Mouse (Mus musculus) forebrain, embryonic 14.5 days (tissue): Measurements from ENCODE around the gene Prkg2. TPM values are rescaled to one million over a fixed set of nuclear protein-coding genes. Genes with fewer than 3 reads are reported as not detected.

ENCODE experiments used
- ATAC-seq: fragments of 200-750 bp; cut with Nextera tagmentation; 2 replicates; pipeline ENCODE4 v1.8.0; 2017; ENCODE audit warnings: mild to moderate bottlenecking, moderate library complexity
- DNase-seq: peaks from one replicate; pipeline ENCODE4 v3.0.0-alpha.2; 2015; ENCODE audit warnings: low spot score
- H3K27ac ChIP-seq: fragments of 300-500 bp; sonication (generic); 2 replicates; pipeline ENCODE4 v1.5.1; 2014; ENCODE audit warnings: low read depth, mild to moderate bottlenecking, control low read depth, low read length, moderate library complexity
- H3K27me3 ChIP-seq: fragments of 300-500 bp; sonication (generic); replicated peaks from 2 replicates; pipeline ENCODE4 v1.6.1; 2014; ENCODE audit warnings: low read length, control low read depth, mixed read lengths; ENCODE audit not compliant: control insufficient read depth, insufficient read depth
- H3K36me3 ChIP-seq: fragments of 300-500 bp; sonication (generic); 2 replicates; pipeline ENCODE4 v1.6.1; 2014; ENCODE audit warnings: low read length, control low read depth; ENCODE audit not compliant: control insufficient read depth, insufficient read depth
- H3K4me1 ChIP-seq: fragments of 300-500 bp; sonication (generic); 2 replicates; pipeline ENCODE4 v1.6.1; 2014; ENCODE audit warnings: antibody characterized with exemption, low read length, control low read depth; ENCODE audit not compliant: control insufficient read depth, insufficient read depth
- H3K4me2 ChIP-seq: fragments of 300-500 bp; sonication (generic); 2 replicates; pipeline ENCODE4 v1.6.1; 2014; ENCODE audit warnings: mild to moderate bottlenecking, control low read depth, low read length
- H3K4me3 ChIP-seq: fragments of 300-500 bp; sonication (generic); 2 replicates; pipeline ENCODE4 v1.5.1; 2014; ENCODE audit warnings: low read depth, low read length, control low read depth
- H3K9ac ChIP-seq: fragments of 300-500 bp; sonication (generic); 2 replicates; pipeline ENCODE4 v1.6.1; 2014; ENCODE audit warnings: mild to moderate bottlenecking, low read length, control low read depth, moderate library complexity
- H3K9me3 ChIP-seq: fragments of 300-500 bp; sonication (generic); replicated peaks from 2 replicates; pipeline ENCODE4 v1.6.1; 2016; ENCODE audit warnings: low read length, control low read depth, mixed read lengths; ENCODE audit not compliant: control insufficient read depth
- WGBS: fragments of 180-500 bp; shearing (Covaris S2); extraction: QIAGEN DNeasy Blood & Tissue Kit; methylation state at CpG from one replicate; pipeline ENCODE4 v1.1.7; 2014; 5-methylcytosine and 5-hydroxymethylcytosine counted together
- polyA plus RNA-seq: library from polyadenylated mRNA; unstranded; fragments of >200 nt; fragmentation: Nextera tagmentation; extraction: Ambion mirVana; gene quantifications from 2 replicates; pipeline ENCODE4 v1.2.1, GENCODE M21; 2014

Prkg2 gene
- polyA plus RNA-seq, 1 experiment from 2014 or later, result 0.97 TPM

DNA sequence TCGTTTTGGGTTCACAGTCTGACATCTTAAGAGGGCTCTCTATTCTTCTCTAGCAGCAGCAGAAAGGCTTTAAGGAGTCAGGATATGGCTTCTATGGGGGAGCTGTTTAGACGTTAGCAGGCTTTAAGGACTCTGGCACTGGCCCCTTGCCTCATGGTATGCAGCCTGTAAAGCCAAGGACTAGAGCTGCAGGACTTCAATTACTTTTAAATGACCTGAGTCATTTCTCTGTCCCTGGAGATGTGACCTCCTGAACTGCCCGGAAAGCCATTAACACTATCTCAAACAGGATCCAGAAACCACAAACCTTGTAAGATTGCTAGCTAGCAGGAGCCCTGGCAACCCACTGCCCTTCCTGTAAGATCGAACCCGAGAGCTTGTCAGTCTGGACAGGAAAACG lies 96.4 kb downstream of the Prkg2 start:
- H3K4me3 ChIP-seq, result no peak overlapping the region
- H3K4me1 ChIP-seq, result no peaks in the 10 kb centered on the region
- no peaks in the 10 kb centered on the region for H3K9me3 ChIP-seq
- DNase-seq, result no peak
- no peaks in the 10 kb centered on the region for H3K27me3 ChIP-seq
- no peak overlapping the region for H3K9ac ChIP-seq
- 55% methylated on average over 6 of the region's 6 CpGs for WGBS
- ATAC-seq, result no peak
- H3K27ac ChIP-seq, result no peak overlapping the region
- no peaks in the 10 kb centered on the region for H3K36me3 ChIP-seq
- no peak overlapping the region for H3K4me2 ChIP-seq

- no peak for DNase-seq
- H3K4me1 ChIP-seq, result no peaks in the 10 kb centered on the region
- H3K27ac ChIP-seq, result peak overlapping the region; percentile 29
- H3K9me3 ChIP-seq, result no peaks in the 10 kb centered on the region
- ATAC-seq, result peak; percentile 63; the same call in 1 of the 2 replicates
- no peaks in the 10 kb centered on the region for H3K27me3 ChIP-seq
- H3K36me3 ChIP-seq, result no peaks in the 10 kb centered on the region
- H3K4me2 ChIP-seq, result no peak overlapping the region
- 68% methylated on average over 6 of the region's 6 CpGs for WGBS
- no peak overlapping the region for H3K9ac ChIP-seq
- H3K4me3 ChIP-seq, result no peak overlapping the region
Observed at GRCm38 (mm10) chr5:98939631-98940208, 97.4 kb downstream of the Prkg2 start.

DNA sequence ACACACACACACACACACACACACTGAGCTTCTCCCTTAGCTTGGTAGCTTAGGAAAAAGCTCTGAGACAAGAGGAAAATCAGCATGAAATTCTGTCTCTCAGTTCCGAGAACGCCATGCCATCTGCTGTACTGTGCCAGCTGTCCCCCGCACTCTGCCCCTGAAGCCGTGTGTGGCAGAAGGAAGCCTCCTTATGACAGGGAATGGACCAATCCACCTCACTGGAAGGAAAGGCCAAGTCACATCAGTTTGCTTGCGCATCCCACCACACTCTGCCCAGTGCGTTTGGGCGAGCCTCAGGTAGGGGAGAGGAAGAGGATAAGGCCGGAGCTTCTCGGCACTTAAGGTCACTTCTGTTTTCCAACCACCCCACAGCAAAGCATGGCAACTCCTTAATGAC lies 98.0 kb downstream of the Prkg2 start:
- no peaks in the 10 kb centered on the region for H3K36me3 ChIP-seq
- H3K27ac ChIP-seq, result peak overlapping the region; percentile 29
- WGBS, result 73% methylated on average over 9 of the region's 9 CpGs
- H3K9me3 ChIP-seq, result no peaks in the 10 kb centered on the region
- no peaks in the 10 kb centered on the region for H3K27me3 ChIP-seq
- no peak overlapping the region for H3K4me2 ChIP-seq
- ATAC-seq (peak; percentile 72; the same call in 1 of the 2 replicates), DNase-seq (peak; percentile 60)
- H3K4me3 ChIP-seq, result no peak overlapping the region
- no peak overlapping the region for H3K9ac ChIP-seq
- H3K4me1 ChIP-seq, result no peaks in the 10 kb centered on the region

DNA sequence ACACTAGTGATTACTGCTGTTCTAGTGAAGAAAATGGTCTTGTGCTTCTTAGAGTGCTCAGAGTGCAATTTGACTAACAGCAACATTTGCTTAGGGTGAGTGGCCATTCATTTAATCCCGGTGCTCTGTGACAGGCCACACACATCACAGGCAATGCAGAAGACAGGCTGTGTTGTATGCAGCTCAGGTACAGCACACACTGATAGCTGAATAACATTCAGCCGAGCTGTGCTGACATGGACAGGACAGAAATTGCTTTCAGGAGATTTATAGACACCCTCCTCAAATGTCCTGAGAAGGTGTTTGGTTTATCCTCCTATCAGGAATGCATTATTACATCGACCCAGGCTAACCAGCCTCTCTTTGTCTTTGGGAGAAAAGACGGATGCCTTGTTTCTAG lies 99.3 kb downstream of the Prkg2 start:
- WGBS, result 53% methylated on average over 4 of the region's 4 CpGs
- no peak for ATAC-seq

GRCm38 (mm10) chr5:98936650-98937049 lies 100.5 kb downstream of the Prkg2 start:
- 33% methylated on average over 2 of the region's 2 CpGs for WGBS
- H3K27ac ChIP-seq, result no peak overlapping the region
- H3K27me3 ChIP-seq, result no peaks in the 10 kb centered on the region
- no peaks in the 10 kb centered on the region for H3K9me3 ChIP-seq
- no peak for ATAC-seq
- DNase-seq, result no peak
- no peaks in the 10 kb centered on the region for H3K36me3 ChIP-seq
- no peak overlapping the region for H3K4me2 ChIP-seq
- no peak overlapping the region for H3K9ac ChIP-seq
- no peak overlapping the region for H3K4me3 ChIP-seq
- H3K4me1 ChIP-seq, result no peaks in the 10 kb centered on the region

More for the DNA sequence above, 99.3 kb downstream of the Prkg2 start:
- Histone ChIP-seq H3K4me1 (no peaks in the 10 kb centered on the region), H3K27me3 (no peaks in the 10 kb centered on the region), H3K4me3 (no peak overlapping the region), H3K27ac (no peak overlapping the region), H3K4me2 (no peak overlapping the region), H3K9ac (no peak overlapping the region), H3K36me3 (no peaks in the 10 kb centered on the region), H3K9me3 (no peaks in the 10 kb centered on the region)
- no peak for DNase-seq

DNA sequence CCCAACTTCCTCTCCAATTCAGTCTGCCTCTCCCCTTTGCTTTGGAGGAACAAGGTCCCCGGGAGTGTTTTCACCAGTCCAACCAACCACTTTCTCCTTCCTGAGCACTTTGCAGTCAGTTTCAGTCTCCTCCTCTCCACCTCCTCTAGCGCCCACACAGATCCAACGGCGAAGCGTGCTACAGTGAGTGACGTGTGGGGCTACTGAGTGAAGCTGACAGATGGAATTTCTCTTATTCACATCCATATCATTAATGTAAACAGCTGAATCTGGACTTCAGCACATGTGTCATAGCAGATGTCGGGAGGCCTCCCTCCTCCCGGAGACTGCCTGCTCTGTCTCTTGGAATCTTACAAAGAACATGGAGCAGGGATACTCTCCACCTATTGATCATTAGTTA lies 101.2 kb downstream of the Prkg2 start:
- 70% methylated on average over 8 of the region's 8 CpGs for WGBS
- no peak for ATAC-seq
- Histone ChIP-seq H3K9ac (no peak overlapping the region), H3K36me3 (no peaks in the 10 kb centered on the region), H3K27ac (no peak overlapping the region), H3K4me3 (no peak overlapping the region), H3K4me2 (no peak overlapping the region), H3K4me1 (no peaks in the 10 kb centered on the region), H3K27me3 (no peaks in the 10 kb centered on the region), H3K9me3 (no peaks in the 10 kb centered on the region)
- DNase-seq, result peak; percentile 20

DNA sequence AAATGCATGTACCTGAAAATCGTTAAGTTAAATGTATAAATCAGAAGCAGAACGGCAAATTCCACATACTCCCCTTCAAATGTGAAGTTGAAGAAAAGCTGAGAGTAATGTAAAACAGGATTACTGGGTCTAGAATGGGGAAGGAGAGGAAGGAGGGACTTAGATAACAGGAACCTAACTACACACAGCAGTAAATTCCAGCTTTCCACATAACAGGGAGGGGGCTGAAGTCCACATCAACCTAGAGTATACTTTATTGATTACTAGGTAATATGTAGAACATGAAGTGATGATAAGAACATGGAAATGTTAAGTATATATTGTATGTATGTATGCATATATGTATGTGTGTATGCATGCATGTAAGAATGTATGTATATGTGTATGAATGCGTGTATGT lies 114.2 kb downstream of the Prkg2 start:
- H3K27me3 ChIP-seq, result no peaks in the 10 kb centered on the region
- ATAC-seq (no peak), DNase-seq (no peak)
- no peak overlapping the region for H3K27ac ChIP-seq
- no peak overlapping the region for H3K4me2 ChIP-seq
- no peaks in the 10 kb centered on the region for H3K9me3 ChIP-seq
- H3K36me3 ChIP-seq, result no peaks in the 10 kb centered on the region
- H3K4me1 ChIP-seq, result peaks cover 8% of the 10 kb centered on the region
- no peak overlapping the region for H3K4me3 ChIP-seq
- WGBS, result 94% methylated on average over 3 of the region's 3 CpGs
- H3K9ac ChIP-seq, result no peak overlapping the region

- Histone ChIP-seq H3K9me3 (no peaks in the 10 kb centered on the region), H3K36me3 (no peaks in the 10 kb centered on the region), H3K9ac (no peak overlapping the region), H3K27me3 (no peaks in the 10 kb centered on the region), H3K27ac (no peak overlapping the region), H3K4me1 (peaks cover 8% of the 10 kb centered on the region), H3K4me2 (no peak overlapping the region), H3K4me3 (no peak overlapping the region)
- ATAC-seq (peak; percentile 50; the same call in 1 of the 2 replicates), DNase-seq (peak; percentile 45)
- WGBS, result 16% methylated on average over 1 of the region's 1 CpGs
Observed at GRCm38 (mm10) chr5:98921608-98922007, 115.5 kb downstream of the Prkg2 start.

- Histone ChIP-seq H3K9ac (no peak overlapping the region), H3K4me1 (peaks cover 8% of the 10 kb centered on the region), H3K27me3 (no peaks in the 10 kb centered on the region), H3K4me3 (no peak overlapping the region), H3K4me2 (no peak overlapping the region), H3K27ac (no peak overlapping the region), H3K9me3 (no peaks in the 10 kb centered on the region), H3K36me3 (no peaks in the 10 kb centered on the region)
- DNase-seq (no peak), ATAC-seq (no peak)
- WGBS, result 98% methylated on average over 5 of the region's 5 CpGs
Observed at GRCm38 (mm10) chr5:98918716-98919115, 118.4 kb downstream of the Prkg2 start.
